Mouse (Mus musculus): ENCODE measurements around the gene Ankrd33. TPM values are rescaled to one million over a fixed set of nuclear protein-coding genes. Genes with fewer than 3 reads are reported as not detected.

Gene Ankrd33
- total RNA-seq, 2 experiments from 2014 or later: not detected

DNA sequence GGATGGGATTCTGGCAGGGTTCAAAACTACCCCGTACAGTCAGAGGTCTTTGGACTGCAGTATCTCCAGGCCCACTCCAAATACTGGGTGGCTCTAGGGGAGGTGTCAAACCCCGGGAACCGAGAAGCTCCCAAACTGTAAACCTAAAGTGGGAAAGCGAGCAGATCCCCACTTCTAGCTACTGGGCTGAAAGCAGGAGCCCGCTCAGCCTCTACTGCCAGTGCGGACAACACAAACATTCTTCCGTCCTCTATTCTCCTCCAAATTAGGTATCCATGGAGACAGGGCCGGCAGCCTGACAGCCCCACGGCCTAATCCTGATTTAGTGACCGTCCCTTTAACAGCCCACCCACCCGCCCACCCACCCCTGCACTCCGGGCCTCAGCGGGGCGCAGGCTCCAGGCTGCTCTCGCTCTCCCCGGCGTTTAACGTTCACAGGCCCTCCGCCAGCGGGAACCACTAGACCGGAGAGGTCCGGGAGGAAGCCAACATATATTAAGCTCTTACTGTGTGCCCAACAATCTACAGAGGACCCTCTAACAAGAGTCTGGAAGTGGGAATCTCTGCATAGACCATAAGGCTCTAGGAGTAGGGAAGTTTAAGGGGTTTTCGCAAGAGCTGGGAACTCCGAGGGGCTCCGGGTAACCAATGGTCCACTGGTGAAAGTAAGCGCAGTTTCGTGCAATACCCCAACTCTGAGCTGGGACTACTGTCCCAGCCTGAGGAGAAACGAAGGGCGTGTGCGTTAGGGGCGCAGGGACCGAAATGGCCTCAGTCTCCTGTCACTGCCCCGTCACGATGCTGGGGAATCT, 38.3 kb upstream of the Ankrd33 start:
- Histone ChIP-seq H3K27ac (peak overlapping the region; percentile 75), H3K4me3 (peak overlapping the region; percentile 60)
- TF ChIP-seq CTCF (conservative IDR thresholded peaks at IDR 0.05): no peak
- DNase-seq (ENCODE audit: low spot score in 2 of 2): no peak

DNA sequence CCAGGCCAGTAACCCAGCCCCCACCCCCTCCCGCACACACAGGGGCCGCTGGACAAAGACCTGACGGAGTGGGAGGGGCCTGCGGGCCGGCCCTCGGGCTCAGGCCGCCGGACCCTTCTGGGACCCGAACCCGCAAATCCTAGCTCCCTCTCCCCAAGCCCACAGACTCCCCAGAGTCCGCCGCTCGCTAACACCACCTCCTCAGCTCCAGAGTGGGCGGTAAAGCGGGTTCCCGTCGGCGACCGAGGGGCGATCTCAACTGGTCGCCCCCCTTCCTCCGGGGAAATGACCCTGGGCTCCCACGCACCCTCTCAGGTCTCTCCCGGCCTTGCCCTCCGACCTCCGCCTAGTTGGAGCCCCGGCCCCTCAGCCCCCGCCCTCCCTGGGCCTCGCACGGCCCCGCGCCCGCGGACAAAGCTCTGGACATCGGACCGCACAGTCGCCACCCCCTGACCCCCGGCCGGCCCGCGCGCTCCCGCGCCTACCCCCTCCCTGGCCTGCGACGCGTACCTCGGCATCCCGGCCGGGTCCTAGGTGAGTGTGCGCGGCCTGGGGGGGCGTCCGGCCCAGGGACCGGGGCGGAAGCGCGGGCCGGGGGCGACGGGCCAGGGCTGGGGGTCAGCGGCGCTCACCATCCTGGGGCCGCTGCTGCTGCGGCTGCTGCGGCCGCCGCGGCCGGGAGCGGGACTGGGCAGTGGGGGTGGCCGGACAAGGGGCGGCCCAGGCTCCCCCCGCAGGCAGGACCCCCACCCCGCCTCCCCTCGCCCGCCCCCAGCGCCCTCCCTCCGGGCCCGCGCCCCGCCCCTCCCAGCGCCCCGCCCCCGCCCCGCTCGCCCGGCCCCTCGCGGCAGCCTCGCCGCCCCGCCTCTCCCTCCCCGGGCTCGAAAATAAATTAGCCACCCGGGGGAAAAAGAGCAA, 37.5 kb upstream of the Ankrd33 start, which contains the start of gene Fignl2:
Fignl2 (minus strand) TSS at position 755 of the 918 bp plus-strand sequence.
- DNase-seq (ENCODE audit: low spot score in 2 of 2): no peak
- peak within 1 kb of the TSS; percentile 60 for H3K4me3 ChIP-seq
- no peak for TF ChIP-seq CTCF (conservative IDR thresholded peaks at IDR 0.05)
- H3K27ac ChIP-seq: peak within 1 kb of the TSS; percentile 75

DNA sequence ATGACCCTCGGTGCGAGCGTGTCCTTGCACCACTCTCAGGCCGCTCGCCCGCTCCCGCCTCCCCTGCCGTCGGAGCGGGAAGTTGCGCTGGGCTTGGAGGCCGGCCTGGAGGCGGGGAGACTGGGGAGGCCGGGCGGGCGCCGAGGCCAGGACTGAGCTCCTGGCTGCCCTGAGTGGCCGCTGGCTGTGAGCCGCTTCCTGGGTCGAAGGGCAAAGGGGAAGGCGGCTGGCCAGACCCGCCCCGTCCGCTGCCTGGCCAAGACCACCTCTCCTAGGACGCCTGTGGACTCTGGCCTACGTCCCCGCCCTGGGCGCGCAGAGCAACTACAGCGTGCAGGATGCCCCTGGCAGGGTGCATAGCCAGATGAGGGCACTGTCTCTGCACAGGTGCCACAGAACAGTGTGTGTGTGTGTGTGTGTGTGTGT, 36.8 kb upstream of the Ankrd33 start:
- Histone ChIP-seq H3K27ac (peak overlapping the region; percentile 67; the same call in 1 of the 2 replicates), H3K4me3 (peak overlapping the region; percentile 60)
- peak; percentile 42 for TF ChIP-seq CTCF (conservative IDR thresholded peaks at IDR 0.05)
- DNase-seq (ENCODE audit: low spot score in 2 of 2): peak; percentile 58 to 60

DNA sequence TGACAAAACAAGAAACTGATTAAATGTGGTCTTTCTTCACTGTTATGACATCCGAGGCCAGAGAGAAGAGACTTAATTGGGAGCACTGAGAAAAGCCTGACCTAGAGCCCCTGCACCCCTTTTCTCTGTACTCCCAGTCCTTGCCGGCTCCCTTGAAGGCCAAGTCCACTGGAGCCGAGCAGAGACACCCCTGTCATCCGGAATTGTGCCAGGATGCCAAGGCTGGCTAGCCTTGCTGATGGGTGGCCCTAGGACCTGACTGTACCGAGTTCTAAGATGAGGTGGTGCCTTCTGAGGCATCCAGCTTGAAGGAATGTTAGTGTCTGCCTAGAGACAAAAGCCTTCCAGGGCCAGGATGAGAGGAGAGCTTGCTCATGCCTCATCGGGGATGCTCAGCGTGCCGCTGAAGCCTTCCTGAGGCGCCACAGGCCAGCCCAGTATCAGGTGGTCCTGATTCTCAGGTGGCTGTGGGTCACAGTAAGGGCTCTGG, 35.5 kb upstream of the Ankrd33 start:
- H3K4me3 ChIP-seq: no peak overlapping the region
- DNase-seq (ENCODE audit: low spot score in 2 of 2): no peak
- no peak for TF ChIP-seq CTCF (conservative IDR thresholded peaks at IDR 0.05)

DNA sequence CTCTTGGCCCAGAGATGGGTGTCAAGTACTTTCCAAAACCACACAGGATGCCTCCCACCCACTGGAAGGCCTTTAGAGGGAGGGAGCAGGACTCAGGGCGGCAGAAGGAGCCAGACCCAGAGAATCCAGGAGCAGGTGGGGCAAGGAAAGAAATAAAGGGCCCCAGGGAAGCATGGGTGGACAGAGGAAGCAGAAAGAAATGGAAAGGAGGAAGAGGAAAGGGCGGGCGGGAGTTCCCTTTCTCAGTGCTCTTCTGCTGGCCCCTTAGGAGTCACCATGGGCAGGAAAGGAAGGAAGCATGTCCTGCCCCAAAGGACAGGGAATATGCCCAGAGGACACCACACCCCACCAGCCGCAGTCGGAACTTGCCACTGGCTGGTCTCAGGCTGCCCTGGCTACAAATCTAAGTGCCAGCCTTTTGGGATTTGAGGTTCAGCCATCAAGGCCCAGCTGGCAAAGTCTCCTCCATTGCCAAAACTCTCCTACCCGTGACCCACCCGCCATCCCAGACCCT, 34.5 kb upstream of the Ankrd33 start:
- Histone ChIP-seq H3K27ac (no peak overlapping the region), H3K4me3 (no peak overlapping the region)
- DNase-seq (ENCODE audit: low spot score in 2 of 2): no peak
- no peak for TF ChIP-seq CTCF (conservative IDR thresholded peaks at IDR 0.05)

More for the DNA sequence above, 35.5 kb upstream of the Ankrd33 start:
- H3K27ac ChIP-seq: no peak overlapping the region

DNA sequence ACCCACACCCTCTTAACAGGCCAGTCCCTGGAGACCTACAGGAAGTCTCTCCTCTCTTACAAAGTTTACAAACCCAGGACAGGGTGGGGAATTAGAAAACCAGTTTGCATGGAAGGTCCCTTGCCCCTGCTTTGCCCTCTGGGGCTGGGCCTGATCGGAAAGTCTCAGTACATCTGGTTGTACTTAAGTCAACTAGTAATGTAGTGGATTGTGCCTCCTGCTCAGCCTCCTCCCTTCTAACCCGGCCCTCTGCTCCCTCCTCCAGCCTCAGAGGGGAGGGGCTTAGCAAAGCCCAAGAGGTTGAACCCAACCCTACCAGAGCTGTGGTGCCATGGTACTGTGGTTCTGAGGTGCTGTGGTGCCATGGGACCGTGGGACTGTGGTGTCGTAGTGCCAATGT, 33.3 kb upstream of the Ankrd33 start:
- no peak for TF ChIP-seq CTCF (conservative IDR thresholded peaks at IDR 0.05)
- DNase-seq (ENCODE audit: low spot score in 2 of 2): no peak
- H3K27ac ChIP-seq: no peak overlapping the region
- no peak overlapping the region for H3K4me3 ChIP-seq

DNA sequence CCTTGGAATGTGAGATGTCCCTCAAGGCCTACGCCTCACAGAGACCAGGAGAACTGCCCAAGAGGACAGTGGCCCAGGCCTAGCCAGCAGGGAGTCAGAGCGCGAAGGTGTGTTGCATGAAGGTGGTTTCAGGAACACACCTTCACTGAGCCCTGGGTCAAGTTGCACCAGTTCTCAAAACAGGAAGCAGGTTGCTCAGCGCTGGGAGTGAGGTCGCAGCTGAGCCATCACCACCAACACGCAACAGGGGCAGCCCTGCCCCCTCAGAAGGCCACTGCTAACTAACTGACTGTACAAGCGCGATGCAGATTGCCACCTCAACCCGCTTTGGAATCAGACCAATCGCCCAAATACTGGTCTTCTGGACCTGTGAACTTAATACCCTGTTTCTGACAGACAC, 31.1 kb upstream of the Ankrd33 start:
- Histone ChIP-seq H3K27ac (no peak overlapping the region), H3K4me3 (no peak overlapping the region)
- TF ChIP-seq CTCF (conservative IDR thresholded peaks at IDR 0.05): no peak
- DNase-seq (ENCODE audit: low spot score in 2 of 2): no peak

DNA sequence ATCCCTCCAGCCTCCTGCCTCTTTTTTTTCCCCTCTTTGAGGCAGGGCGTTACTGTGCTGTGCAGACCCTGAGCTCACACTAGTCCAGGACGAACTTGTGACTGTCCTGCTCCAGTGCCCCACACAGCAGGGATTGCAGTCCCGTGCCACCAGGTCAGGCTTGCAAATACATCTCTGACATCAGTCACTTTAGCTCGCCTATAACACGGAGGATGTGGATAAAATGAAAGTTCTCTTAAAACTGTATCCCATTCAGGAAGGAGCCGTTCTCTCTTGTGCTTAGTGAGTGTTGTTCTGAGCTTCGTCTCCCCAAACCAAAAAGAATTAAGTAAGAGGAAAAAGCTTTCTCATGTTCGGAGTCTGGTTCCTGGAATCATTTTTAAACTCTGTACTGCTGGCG, 29.1 kb upstream of the Ankrd33 start:
- Histone ChIP-seq H3K27ac (no peak overlapping the region), H3K4me3 (no peak overlapping the region)
- no peak for TF ChIP-seq CTCF (conservative IDR thresholded peaks at IDR 0.05)
- DNase-seq (ENCODE audit: low spot score in 2 of 2): no peak

DNA sequence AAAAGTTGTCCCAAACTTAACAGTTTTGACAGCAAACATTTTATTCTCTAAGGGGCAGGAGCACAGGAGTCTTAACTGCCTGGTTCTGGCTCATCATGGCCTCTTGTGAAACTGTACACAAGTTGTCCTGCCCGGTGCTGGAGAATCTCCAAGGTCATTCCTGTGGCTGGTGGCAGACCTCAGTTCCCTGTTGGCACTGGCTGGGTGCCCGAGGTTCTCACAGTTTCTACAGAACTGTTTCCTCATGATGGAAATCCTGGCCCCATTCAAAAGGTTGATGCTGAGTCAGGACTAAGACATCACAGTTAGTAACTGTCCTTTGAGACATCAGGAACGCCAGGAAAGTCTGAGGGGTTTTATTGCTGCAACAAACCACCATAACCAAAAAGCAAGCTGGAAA, 28.6 kb upstream of the Ankrd33 start:
- H3K27ac ChIP-seq: no peak overlapping the region
- DNase-seq (ENCODE audit: low spot score in 2 of 2): no peak
- no peak for TF ChIP-seq CTCF (conservative IDR thresholded peaks at IDR 0.05)
- no peak overlapping the region for H3K4me3 ChIP-seq

DNA sequence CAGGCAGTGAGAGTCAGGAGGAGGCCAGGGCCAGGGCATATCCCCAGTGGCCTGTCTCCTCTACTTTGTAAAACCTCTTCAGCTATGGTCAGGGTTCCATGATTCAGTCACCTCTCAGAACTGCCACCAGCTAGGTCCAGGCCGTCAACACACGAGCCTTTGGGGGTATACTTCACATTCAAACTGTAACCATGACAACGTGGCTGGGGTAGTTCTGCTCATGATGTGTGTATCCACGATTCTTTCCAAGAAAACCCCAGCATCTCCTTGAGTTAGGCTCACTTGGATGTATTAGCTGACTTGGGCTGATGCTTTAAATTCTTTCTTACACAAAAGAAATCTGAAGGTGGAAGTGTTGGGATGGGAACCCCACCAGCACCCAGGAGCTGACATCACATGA, 27.3 kb upstream of the Ankrd33 start:
- DNase-seq (ENCODE audit: low spot score in 2 of 2): no peak
- Histone ChIP-seq H3K4me3 (no peak overlapping the region), H3K27ac (no peak overlapping the region)
- no peak for TF ChIP-seq CTCF (conservative IDR thresholded peaks at IDR 0.05)

DNA sequence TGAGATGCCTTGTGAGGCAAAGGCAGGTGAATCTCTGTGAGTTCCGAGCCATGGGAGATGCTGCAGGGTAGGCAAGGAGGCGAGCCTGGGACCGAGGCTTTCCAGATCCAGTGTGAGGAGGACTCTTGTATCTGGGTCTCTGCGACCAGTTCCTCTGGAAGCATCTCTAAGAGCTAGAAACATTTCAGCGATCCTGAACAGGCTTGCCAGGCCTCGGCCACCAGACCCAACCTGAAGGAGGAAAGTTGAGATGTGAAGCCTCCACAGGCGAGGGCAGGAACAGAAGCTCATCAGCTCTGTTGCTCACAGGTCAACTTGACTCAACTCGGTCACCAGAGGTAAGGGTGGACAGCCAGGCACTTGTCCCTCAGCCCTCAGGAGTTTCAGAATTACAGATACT, 24.0 kb upstream of the Ankrd33 start:
- no peak for TF ChIP-seq CTCF (conservative IDR thresholded peaks at IDR 0.05)
- DNase-seq (ENCODE audit: low spot score in 2 of 2): no peak
- Histone ChIP-seq H3K4me3 (no peak overlapping the region), H3K27ac (no peak overlapping the region)

DNA sequence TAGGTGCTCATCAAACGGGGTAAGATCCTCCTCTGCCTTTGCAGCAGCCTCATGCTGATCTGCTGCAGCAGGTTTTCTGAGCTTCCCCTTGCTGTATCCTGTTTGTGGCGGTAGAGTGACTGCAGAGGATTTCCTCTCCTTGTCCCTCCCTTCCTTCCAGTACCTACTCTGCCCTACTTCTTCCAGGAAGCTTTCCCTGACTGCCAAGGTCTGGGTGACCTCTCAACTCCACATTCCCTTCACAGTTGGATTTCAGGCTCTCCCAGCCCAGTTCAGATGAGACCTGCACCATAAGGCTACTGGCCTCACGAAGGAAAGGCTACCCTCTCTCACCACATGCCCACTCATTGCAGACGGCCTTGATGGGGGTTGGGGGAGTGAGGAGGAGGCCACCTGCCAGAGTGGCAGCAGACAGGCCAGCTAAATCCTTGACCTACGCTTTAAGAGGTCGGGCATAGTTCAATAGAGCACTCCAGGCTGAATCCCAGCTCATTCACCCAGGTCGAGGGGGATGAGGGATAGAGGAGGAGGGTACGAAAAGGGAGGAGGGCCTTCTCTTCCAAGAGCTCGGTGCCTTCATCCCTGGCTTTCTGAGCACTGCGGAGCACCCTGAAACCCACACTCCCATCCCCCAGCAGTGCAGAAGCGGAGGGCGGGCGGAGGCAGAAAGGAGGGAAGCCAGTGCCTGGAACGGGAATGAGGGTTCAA, 23.3 kb upstream of the Ankrd33 start:
- DNase-seq (ENCODE audit: low spot score in 2 of 2): no peak
- no peak for TF ChIP-seq CTCF (conservative IDR thresholded peaks at IDR 0.05)
- H3K27ac ChIP-seq: peak overlapping the region; percentile 87
- H3K4me3 ChIP-seq: peak overlapping the region; percentile 36; the same call in 1 of the 2 replicates

Data from layer of hippocampus, adult 2 months (tissue).